Mouse (Mus musculus) right cerebral cortex, postnatal 25 days (tissue): Measurements from ENCODE around the gene Stard9.
"Not testable (repeated sequence)": the region's sequence is repeated elsewhere in the genome, so short reads cannot be mapped to it uniquely, and the experiment has no call there.

Source experiments
- DNase-seq: peaks from one replicate; pipeline ENCODE4 v3.0.0; 2022

Stard9 gene

DNA sequence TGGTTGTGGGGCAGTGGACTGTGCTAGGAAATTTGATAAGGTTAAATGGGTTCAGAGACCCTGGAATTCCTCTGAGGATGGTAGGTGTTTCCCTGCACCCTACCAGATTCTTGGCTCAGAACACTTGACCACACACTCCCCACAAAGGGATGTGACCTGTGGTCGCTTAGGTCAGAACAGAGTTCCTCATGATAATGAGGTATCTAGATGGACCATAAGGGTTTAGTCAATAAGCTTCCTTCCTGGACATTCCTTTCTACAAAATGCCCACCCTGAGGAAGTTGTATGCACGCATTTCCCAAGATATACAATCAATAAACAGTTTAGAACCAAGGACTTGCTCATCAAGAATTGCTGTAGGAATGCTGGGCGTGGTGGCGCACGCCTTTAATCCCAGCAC, 27.0 kb downstream of the Stard9 start:
- no peak for DNase-seq

DNA sequence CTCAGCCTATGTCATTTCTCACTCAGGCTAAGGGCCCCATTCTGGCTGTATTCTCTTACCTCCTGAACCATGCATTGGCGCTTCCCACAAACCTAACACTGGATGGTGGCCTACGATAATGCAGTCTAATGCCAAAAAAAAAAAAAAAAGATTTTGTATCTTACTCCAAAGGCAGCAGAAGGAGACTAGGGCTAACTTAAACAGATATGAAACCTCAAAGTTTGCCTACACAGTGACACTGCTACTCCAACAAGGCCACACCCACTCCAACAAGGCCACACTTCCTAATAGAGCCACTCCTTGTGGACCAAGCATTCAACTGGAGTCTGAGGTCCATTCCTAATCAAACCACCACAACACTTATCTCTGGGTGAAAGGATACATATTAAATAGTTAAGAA, 27.8 kb downstream of the Stard9 start:
- DNase-seq: no peak

DNA sequence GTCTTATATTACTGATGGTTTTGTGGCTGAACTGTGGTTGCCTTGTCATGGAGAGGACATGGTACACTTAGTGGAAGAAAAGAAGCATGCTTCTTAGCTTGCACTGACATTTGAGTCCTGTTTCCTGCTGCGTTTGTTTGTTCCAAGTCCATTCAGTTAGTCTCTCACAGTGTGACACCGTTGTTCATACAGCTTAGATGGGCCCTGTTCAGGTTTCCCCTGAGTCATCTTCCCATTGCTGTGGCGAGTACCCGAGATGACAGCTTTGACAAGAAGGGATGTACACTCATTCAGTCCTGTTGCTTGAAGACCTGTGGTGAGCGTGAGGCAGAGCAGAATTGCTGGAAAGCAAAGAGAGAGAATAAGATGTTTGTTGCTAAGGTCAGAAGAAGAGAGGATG, 29.6 kb downstream of the Stard9 start:
- no peak for DNase-seq

DNA sequence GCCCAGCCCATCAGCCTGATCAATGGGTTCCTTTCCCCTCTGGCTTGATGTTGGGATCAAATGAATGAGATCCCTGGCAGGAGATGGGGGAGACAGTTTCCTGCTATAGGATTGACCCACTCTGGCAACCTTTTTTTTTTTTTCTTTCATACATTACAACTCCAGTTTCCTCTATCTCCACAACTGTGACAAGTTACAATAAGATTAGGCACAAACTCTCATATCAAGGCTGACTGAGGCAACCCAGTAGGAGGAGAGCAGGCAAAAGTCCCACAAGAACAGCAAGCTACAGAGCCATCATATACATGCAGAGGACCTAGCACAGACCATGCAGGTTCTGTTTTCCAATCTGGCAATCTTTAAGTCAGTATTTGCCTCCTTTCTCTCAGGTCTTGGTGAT, 30.4 kb downstream of the Stard9 start:
- DNase-seq: no peak

DNA sequence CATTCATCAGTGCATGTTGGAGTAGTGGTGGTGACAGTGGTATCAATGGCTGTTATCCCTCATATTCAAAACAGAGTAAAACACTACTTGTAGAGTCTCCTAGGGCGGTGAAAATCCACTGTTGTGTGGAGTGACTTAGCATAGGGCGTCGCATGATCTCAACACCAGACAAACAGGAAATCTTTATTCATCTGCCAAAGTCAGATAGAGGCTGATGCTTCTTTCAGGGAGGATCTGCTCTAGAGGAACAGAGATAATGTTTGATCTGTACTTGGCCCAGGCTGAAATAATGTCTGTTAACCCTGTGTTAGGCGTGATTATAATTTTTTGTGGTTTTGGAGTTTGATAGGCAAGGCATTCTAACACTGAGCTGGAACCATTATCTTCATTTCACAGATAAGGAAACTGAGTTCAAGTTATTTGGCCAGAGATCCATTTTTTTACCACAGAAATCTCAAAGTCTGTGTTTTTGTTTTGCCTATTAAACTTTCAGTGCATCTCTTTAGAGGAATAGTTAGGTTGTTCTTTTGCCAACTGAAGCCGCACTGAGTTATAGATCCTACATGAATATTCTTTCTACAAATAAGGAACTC, 31.7 kb downstream of the Stard9 start:
- DNase-seq: no peak

DNA sequence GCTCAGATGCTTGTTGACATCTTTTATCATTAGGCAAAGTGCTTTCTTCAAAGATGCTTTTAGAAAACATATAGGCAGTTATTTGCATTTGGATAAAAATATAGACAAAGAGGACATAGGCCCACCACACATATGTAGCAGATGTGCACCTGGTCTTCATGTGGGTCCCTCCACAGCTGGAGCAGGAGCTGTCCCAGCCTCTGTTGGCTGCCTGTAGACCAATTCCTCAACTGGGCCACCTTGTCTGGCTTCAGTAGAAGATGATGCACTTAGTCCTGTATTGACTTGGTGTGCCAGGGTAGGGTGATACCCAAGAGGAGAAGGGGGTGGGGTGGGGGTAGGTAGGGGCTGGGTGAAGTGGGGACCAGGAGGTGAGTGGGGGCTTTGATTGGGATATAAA, 33.8 kb downstream of the Stard9 start:
- DNase-seq: no peak

DNA sequence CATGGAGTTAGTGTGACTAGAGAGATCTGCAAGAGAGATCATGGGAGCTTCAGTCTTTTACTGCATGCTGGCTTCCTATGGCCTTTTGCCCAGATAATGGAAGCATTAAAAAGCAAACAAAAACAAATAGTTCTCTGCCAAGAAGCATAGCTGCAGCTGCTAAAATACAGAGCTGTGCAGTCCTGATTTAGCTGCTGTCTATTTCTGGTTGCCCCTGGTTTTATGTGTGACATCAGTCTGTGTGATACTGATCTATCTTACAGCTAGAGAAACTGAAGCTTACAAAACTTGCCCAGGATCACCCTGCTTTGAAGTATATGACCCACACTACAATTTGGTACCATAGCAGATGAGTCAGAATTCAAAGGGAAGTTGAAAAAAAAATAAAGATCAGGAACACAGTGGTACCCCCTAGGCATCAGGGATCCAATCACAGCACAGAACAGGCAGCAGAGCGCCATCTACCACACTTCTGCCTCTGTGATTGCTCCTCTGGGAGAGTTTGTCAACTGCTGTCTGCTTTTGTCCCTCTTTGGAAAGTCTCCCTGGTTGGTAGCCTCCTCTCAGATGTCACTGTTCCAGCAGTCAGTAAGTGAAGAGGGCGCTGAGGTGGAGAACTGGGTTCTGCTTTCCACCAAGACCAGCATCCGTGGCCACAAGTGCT, 34.7 kb downstream of the Stard9 start:
- no peak for DNase-seq

DNA sequence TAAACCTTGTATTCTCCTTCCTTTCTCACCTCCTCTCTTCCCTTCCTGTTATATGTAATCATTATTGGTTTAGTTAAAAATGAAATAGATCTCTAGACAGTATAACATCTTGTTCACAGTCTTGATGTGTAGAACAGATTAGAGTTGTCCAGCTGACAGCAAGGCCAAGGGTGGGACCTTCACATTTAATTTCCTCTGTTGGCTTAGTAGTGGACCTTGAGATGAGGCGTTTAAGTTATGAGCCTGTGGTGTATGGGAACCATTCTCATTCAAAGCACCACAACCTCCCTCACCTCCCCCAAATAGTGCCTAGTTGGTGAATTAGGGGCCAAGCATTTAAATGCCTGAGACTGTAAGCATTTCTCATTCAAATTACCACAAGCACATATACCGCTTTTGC, 38.5 kb downstream of the Stard9 start:
- DNase-seq: no peak

DNA sequence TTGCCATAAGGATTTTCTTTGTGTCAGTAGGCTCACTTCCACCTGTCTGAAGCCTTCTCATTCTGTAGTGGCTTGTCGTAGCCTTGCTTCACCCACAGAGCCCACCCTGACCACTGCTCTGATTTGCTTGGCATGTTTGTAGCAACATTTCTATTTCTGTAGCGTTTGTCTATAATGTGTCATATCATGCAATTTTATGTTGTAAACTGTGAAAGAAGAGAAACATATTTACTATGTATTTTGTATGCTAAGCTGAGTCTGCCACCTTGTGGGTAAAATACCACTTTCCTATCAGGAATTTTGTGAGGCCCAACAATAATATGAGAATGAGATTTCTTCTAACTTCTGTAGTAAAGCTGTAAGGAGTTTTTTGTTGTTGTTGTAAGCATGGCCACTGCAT, 41.3 kb downstream of the Stard9 start:
- DNase-seq: no peak

DNA sequence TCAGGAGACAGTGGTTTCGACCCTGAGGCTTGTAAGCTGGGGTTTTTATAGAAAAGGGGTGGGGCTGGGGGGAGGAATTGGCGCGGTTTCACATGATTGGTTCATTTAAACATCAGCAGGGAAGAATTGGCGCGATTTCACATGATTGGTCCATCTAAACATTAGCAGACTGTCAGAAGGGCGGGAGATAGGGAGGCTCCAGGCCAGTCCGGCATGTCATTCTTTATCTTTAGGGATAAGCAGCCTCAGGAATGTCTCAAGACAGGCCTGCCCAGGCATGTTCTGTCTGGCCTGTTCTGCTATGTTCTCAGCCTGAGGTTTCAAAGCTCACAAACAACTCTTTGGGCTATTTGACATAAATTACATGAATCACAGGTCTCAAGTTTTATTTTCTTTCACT, 52.2 kb downstream of the Stard9 start:
- not testable (repeated sequence) for DNase-seq

DNA sequence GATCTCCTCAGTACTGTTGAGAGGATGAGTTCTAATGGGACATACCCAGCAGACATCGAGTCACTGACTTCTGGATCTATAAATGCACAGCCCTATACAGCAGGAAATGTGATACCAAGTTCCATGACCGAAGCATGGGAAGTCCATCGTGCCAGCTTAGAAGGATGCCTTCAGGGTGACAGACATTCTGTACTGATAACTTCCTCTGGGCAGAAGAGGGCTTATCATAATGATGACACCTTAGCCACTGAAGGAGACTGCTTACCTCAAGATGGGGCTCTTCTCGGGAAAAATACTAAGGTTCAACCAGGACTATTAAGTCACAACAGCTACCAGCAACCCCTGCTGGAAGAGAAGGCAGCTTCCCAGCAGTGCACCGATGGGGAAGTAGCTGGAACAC, 68.8 kb downstream of the Stard9 start:
- DNase-seq: no peak

DNA sequence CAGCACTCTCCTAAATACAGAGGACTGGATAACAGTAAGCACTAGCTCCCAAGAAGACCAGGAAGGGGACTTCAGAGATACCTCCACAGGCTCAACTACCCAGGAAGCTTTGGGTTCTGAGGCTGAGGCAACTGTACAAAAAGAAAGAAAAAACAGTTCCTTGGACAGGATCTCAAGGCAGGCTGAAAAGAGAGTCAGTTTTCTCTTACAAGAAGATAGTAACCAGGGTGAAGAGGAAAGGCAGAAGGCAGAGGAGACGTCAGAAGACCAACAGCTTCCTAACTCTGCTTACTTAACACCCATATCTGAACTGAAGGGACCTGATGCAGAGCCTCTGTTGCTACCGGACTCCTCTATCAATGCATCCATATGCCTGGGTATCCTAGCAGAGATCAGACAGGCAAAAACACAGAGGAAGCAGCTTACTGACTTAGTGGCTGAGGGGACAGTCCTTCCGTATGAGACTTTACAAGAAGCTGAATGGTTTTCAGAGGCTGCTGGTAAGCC, 71.5 kb downstream of the Stard9 start:
- DNase-seq: no peak

DNA sequence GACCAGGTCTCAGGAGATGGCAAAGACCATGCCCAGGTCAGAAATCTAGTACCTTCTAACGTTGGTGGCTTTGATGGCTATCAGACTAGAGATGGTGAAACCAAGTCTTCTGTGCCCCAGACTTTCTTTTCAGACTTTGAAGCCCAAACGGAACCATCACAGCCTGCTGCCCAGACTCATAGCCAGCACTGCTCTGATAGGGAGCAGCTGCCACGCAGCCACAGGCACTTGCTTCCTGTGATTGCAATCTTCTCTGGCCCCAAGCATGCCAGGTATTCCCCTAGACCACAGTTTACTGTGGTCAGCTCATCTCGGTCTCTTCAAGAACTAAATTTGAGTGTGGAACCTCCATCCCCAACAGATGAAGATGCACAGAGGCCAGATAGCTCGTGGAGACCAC, 73.8 kb downstream of the Stard9 start:
- no peak for DNase-seq

DNA sequence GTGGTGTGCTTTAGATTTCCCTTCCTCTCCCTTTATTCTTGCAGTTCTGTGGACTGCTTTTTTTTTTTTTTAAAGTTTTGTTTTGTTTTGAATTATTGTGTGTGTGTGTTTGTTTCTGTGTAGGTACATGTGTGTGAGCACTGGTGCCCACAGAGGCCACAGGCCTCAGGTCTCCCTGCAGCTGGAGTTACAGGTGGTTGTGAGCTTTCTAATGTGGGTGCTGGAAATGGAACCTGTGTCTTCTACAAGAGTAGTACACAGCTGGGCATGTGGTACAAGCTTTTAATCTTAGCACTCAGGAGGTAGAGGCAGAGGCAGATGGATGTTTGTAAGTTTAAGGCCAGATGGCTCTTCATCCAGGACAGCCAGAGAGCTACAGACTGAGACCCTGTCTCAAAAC, 78.1 kb downstream of the Stard9 start:
- DNase-seq: no peak

DNA sequence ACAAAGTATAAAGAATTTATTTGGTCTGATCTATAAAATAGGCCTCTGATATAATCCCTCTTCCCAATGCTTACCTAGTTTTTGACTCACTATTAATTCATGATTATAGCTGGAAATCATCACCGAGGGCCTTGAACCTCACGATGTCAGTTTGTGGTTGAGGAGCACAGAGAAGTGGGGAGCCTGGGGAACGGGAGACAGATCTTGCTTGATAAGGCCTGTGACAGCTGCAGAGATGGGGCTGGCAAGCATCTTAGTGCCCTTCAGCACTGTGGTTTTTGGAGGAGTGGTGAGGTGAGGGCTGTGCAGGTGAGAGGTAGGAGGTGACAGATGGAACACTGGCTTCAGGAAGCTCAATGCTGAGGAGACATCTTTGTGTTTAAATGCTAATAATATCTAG, 81.2 kb downstream of the Stard9 start:
- no peak for DNase-seq

DNA sequence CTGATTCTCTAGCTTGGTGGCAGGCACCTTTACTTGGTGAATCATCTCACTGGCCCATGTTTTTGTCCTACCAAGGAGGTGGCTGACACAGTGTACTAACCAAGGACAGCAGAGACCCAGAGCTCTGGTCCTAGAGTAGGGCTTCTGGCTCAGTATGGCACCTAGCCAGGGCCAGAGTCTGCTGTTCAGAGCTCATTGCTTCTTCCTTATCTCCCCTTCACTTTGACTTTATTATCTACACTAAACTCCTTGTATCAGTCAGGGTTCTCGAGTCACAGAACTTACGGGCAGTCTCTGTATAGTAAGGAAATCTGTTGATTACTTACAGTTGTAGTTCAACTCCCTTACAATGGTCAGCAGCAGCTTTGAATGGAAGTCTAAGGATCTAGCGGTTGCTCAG, 82.0 kb downstream of the Stard9 start:
- no peak for DNase-seq

DNA sequence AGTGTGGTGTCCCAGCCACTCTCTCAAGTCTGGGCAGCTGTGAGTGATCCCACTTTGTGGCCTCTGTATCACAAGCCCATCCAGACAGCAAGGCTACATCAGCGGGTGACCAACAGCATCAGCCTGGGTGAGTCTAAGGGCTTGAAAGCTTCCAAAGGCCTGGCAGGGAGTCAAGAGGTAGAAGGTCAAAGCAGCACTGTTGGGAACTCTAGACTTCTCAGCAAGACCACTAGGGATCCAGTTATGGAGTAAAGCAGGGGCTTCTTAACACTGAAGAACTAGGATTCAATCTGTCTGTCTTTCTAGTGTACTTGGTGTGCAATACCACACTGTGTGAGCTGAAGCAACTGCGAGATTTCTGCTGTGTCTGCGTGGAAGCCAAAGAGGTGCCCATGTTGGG, 84.5 kb downstream of the Stard9 start:
- DNase-seq: no peak

DNA sequence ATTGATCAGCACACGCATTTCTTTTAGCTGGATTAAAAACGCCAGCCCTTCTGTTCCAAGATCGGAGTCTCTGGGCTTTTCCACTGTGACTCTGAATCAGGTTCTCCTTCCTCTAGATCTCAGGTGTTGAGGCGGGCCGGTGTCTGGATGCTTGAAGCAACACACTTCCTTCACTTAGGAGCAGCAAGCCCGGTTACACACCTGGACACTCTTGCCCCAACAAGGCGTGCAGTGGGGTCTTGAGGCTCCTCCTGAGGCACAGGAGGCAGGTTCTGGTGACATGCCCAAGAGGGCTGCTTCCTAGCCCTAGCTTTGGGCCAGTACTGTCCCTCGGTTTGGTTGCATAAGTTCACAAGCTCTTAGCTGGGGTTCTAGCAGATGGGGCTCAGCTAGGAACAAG, 89.6 kb downstream of the Stard9 start:
- no peak for DNase-seq

DNA sequence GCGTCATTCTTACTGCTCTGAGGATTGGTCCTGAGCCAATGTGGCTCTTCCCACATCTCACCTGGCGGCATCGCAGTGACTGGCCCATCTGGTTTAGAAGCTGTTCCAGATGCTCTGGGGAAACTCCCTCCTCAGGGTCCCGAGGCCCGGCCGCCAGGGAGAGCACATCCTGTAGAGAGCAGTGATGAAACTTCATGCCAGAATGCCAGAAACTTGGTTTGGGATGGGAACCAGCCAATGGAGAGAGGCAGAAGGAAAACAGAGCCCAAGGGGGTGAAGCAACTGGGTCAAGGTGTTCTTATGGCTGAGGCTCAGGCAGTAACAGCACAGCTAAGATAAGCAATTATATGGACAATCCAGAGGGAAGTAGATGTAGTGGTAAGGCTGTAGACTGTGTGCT, 91.9 kb downstream of the Stard9 start:
- DNase-seq: no peak

DNA sequence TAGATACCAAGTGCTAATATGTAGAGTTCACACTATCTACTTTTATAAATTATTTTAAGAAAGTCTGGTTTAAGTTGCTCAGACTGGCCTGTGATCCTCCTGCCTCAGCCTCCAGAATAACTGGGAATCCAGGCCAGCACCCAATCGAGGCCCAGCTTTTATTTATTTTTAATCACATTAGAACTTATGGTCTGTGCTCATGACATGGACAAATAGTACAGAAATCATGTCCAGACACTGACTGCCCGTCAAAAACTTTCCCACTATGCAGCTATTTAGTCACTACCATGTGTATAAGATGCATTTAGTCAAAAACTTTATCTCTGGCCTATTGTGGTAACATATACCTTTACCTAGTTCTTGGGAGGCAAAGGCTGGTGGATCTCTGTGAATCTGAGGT, 93.0 kb downstream of the Stard9 start:
- no peak for DNase-seq

DNA sequence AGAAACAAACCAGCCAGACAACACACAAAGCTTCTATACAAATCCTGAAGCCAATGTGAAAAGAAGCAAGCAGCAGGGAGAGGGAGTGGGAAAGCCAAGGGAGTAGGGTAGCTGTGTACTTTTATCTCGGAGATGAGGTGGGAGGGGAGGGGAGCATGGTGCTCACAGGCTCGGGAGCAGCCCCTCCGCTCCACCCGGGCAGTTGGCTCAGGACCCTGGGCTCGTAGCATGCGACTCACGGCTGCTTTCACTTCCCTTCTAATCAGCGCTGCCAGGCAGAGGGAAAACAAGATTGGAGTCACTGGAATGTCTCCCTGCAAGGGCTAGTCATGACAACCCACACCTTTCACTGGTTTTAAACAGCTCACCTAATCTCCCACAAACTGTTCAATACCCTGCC, 93.6 kb downstream of the Stard9 start:
- no peak for DNase-seq

DNA sequence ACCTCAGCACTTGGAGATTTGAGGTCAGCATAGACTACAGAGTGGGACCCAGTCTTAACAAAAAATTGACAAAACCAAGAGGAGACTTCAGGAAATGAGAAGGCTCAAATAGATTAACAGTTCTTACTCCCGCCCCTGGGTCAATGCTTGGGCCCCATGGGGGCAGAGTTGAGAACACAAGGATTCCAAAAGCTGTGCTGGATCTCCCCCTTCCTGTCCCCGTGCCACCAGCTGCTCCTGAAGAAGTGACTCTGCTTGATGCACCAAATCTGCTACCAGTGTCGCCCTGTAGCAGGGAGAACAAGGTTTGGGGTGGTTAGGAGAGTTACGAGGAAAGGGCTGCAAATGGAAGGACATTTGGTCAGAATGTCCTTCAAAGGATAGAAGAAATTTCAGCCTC, 94.7 kb downstream of the Stard9 start:
- no peak for DNase-seq

DNA sequence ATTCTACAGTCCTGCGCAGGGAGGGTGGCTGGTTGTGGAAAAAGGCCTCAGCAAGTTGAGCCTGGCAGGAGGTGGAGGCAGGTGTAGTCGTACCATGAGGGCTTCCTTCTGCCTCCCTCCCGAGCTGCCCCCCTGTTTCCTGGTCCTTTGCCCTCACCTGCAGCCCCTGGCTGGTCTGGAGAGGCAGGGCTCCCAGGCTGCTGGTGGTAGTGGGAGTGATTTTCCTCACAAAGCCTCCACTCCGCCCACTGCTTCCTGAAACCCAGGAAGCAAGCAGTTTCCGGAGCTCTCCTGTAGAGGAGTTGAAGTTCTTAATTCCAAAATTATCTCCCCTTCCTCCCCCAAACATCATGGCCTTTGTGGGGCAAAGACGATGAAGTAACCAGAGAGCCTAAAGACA, 95.3 kb downstream of the Stard9 start:
- no peak for DNase-seq

DNA sequence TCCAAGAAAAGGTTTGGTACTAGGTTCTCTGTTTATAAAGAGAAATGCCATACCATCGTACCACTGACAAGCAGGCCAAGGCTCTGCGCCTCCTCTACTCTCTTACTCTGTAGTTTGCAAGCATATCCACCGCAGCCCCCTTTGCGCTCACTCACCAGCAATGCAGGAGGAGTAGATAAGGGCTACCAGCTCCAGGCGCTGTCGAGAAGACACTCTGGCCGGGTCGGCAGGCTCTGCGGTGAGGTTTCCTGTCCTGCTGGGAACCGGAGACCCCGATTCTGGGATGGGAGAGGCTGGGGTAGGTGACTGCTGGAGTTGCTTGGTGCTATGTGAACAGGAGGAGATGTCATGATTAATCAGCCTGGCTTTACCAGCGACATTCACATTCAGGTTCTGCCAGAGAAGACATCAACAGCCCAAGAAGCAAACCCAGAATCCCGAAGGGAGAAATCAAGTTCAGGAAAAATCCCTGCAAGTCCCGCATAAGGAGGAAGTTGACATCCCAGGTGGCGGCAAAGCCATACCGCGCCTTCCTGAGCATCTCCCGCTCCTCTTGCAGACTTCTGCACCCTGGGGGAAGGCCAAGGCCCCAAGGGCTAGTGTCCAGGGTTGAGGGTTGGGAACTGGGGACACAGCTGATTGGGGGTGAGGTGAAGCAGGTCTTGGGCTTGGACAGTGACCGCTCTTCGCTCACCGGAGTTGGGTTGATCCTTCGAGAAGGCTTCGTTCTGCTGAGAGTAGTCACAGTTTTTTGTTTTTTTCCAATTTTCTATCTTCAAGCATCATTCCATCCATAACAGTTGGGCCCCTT, 101.1 kb downstream of the Stard9 start:
- peak; percentile 23 for DNase-seq
